Mouse (Mus musculus) MEL (cell line): Measurements from ENCODE around the gene Commd8. TPM values are rescaled to one million over a fixed set of nuclear protein-coding genes. Genes with fewer than 3 reads are reported as not detected.

ENCODE experiments used
- DNase-seq: peaks from one replicate; pipeline ENCODE4 v3.0.0; 2011; ENCODE audit warnings: low read depth, low spot score
- H3K27ac ChIP-seq: 2 replicates; pipeline ENCODE4 v1.5.1; 2012; ENCODE audit warnings: low read depth, mild to moderate bottlenecking, control low read depth, low read length, moderate library complexity; ENCODE audit not compliant: control insufficient read depth
- H3K27me3 ChIP-seq, 2 experiments: fragments of 150-350 bp in 1 of 2; sonication (generic) in 1 of 2; 2 replicates each; pipeline ENCODE4 v1.6.1; 2012; ENCODE audit warnings: low read length in 2 of 2, mild to moderate bottlenecking in 2 of 2, improper control_type of control experiment in 1 of 2, moderate library complexity in 1 of 2; ENCODE audit not compliant: insufficient read depth in 2 of 2, control insufficient read depth in 1 of 2
- H3K36me3 ChIP-seq, 2 experiments: 2 replicates each; pipeline ENCODE4 v1.6.1; 2012 to 2014; ENCODE audit warnings: low read length in 2 of 2, improper control_type of control experiment in 1 of 2, inconsistent platforms in 1 of 2, mild to moderate bottlenecking in 1 of 2; ENCODE audit not compliant: insufficient read depth in 2 of 2, control insufficient read depth in 1 of 2
- H3K4me1 ChIP-seq, 2 experiments: fragments of 150-350 bp in 1 of 2; sonication (generic) in 1 of 2; 2 replicates each; pipeline ENCODE4 v1.6.1; 2012; ENCODE audit warnings: low read length in 2 of 2, improper control_type of control experiment in 1 of 2, mild to moderate bottlenecking in 1 of 2; ENCODE audit not compliant: insufficient read depth in 2 of 2, control insufficient read depth in 1 of 2
- H3K4me3 ChIP-seq, 2 experiments: fragments of 150-350 bp in 1 of 2; sonication (generic) in 1 of 2; 2 replicates each; pipeline ENCODE4 v1.5.1; 2012; ENCODE audit warnings: low read depth in 2 of 2, low read length in 2 of 2, mild to moderate bottlenecking in 2 of 2, moderate library complexity in 2 of 2, control low read depth in 1 of 2, improper control_type of control experiment in 1 of 2; ENCODE audit not compliant: control insufficient read depth in 1 of 2, insufficient read depth in 1 of 2
- H3K79me2 ChIP-seq: 2 replicates; pipeline ENCODE4 v1.6.1; 2012; ENCODE audit warnings: mild to moderate bottlenecking, low read length, moderate library complexity; ENCODE audit not compliant: control insufficient read depth, poor library complexity, insufficient read depth
- H3K9ac ChIP-seq: 2 replicates; pipeline ENCODE4 v1.6.1; 2012; ENCODE audit warnings: low read depth, mild to moderate bottlenecking, control low read depth, low read length, moderate library complexity; ENCODE audit not compliant: control insufficient read depth, poor library complexity, severe bottlenecking
- H3K9me3 ChIP-seq: fragments of 150-350 bp; sonication (generic); replicated peaks from 2 replicates; pipeline ENCODE4 v1.6.1; 2012; ENCODE audit warnings: mild to moderate bottlenecking, low read length, improper control_type of control experiment, moderate library complexity; ENCODE audit not compliant: insufficient read depth
- BHLHE40 ChIP-seq: IDR thresholded peaks from 2 replicates; pipeline ENCODE4 v1.6.1; 2012; ENCODE audit warnings: low read depth, mild to moderate bottlenecking, inconsistent platforms, low read length, improper control_type of control experiment, borderline replicate concordance
- CHD2 ChIP-seq: IDR thresholded peaks from 2 replicates; pipeline ENCODE4 v1.6.1; 2011; ENCODE audit warnings: low read length, improper control_type of control experiment
- E2F4 ChIP-seq: IDR thresholded peaks from 2 replicates; pipeline ENCODE4 v1.6.1; 2011; ENCODE audit warnings: low read depth, low read length, improper control_type of control experiment, borderline replicate concordance
- ETS1 ChIP-seq: IDR thresholded peaks from 2 replicates; pipeline ENCODE4 v1.6.1; 2012; ENCODE audit warnings: low read depth, mild to moderate bottlenecking, inconsistent platforms, low read length, improper control_type of control experiment, moderate library complexity
- GABPA ChIP-seq: IDR thresholded peaks from 2 replicates; pipeline ENCODE4 v1.6.1; 2012; ENCODE audit warnings: low read depth, mild to moderate bottlenecking, inconsistent platforms, low read length, improper control_type of control experiment, moderate library complexity
- GATA1 ChIP-seq: IDR thresholded peaks from 2 replicates; pipeline ENCODE4 v1.6.1; 2011; ENCODE audit warnings: low read depth, low read length, improper control_type of control experiment
- HCFC1 ChIP-seq: IDR thresholded peaks from 2 replicates; pipeline ENCODE4 v1.6.1; 2012; ENCODE audit warnings: low read depth, mild to moderate bottlenecking, inconsistent platforms, low read length, improper control_type of control experiment, moderate library complexity
- JUND ChIP-seq: IDR thresholded peaks from 2 replicates; pipeline ENCODE4 v1.6.1; 2011; ENCODE audit warnings: low read depth, mild to moderate bottlenecking, improper control_type of control experiment, low read length
- MAX ChIP-seq: IDR thresholded peaks from 2 replicates; pipeline ENCODE4 v1.6.1; 2011; ENCODE audit warnings: low read length, improper control_type of control experiment
- MAZ ChIP-seq: IDR thresholded peaks from 2 replicates; pipeline ENCODE4 v1.6.1; 2012; ENCODE audit warnings: low read depth, mild to moderate bottlenecking, inconsistent platforms, low read length, improper control_type of control experiment
- MXI1 ChIP-seq: IDR thresholded peaks from 2 replicates; pipeline ENCODE4 v1.6.1; 2011; ENCODE audit warnings: mild to moderate bottlenecking, low read depth, low read length, improper control_type of control experiment
- MYB ChIP-seq: IDR thresholded peaks from 2 replicates; pipeline ENCODE4 v1.6.1; 2011; ENCODE audit warnings: mild to moderate bottlenecking, low read depth, low read length, improper control_type of control experiment
- MYC ChIP-seq: IDR thresholded peaks from 2 replicates; pipeline ENCODE4 v1.6.1; 2011; ENCODE audit warnings: low read depth, mild to moderate bottlenecking, low read length, improper control_type of control experiment, moderate library complexity
- NELFE ChIP-seq: IDR thresholded peaks from 2 replicates; pipeline ENCODE4 v1.6.1; 2011; ENCODE audit warnings: low read depth, low read length, improper control_type of control experiment
- NRF1 ChIP-seq: IDR thresholded peaks from 2 replicates; pipeline ENCODE4 v1.6.1; 2014; ENCODE audit warnings: low read depth, mild to moderate bottlenecking, inconsistent platforms, low read length, improper control_type of control experiment, moderate library complexity; ENCODE audit not compliant: poor library complexity, insufficient read depth, severe bottlenecking
- POLR2A ChIP-seq, 2 experiments: IDR thresholded peaks; 2 replicates each; pipeline ENCODE4 v1.6.1; 2011 to 2012; ENCODE audit warnings: low read length in 2 of 2, mild to moderate bottlenecking in 2 of 2, control low read depth in 1 of 2, improper control_type of control experiment in 1 of 2, low read depth in 1 of 2, moderate library complexity in 1 of 2; ENCODE audit not compliant: control insufficient read depth in 1 of 2, insufficient read depth in 1 of 2, poor library complexity in 1 of 2
- POLR2AphosphoS2 ChIP-seq: IDR thresholded peaks from 2 replicates; pipeline ENCODE4 v1.6.1; 2011; ENCODE audit warnings: low read length, improper control_type of control experiment
- POLR2AphosphoS5 ChIP-seq: IDR thresholded peaks from 2 replicates; pipeline ENCODE4 v1.6.1; 2012; ENCODE audit warnings: low read depth, borderline replicate concordance, mild to moderate bottlenecking, inconsistent platforms, low read length, moderate library complexity, mixed read lengths
- RAD21 ChIP-seq: IDR thresholded peaks from 2 replicates; pipeline ENCODE4 v1.6.1; 2011; ENCODE audit warnings: mild to moderate bottlenecking, low read depth, low read length, improper control_type of control experiment
- SIN3A ChIP-seq: IDR thresholded peaks from 2 replicates; pipeline ENCODE4 v1.6.1; 2012; ENCODE audit warnings: low read length, improper control_type of control experiment, inconsistent platforms
- TAL1 ChIP-seq: IDR thresholded peaks from 2 replicates; pipeline ENCODE4 v1.6.1; 2012; ENCODE audit warnings: mild to moderate bottlenecking, inconsistent platforms, low read length, moderate library complexity, mixed read lengths
- TBP ChIP-seq: IDR thresholded peaks from 2 replicates; pipeline ENCODE4 v1.8.0; 2011; ENCODE audit warnings: low read depth, low read length, improper control_type of control experiment
- TCF12 ChIP-seq: IDR thresholded peaks from 2 replicates; pipeline ENCODE4 v1.6.1; 2014; ENCODE audit warnings: low read depth, mild to moderate bottlenecking, inconsistent platforms, low read length, improper control_type of control experiment, moderate library complexity
- UBTF ChIP-seq: IDR thresholded peaks from 2 replicates; pipeline ENCODE4 v1.6.1; 2012; ENCODE audit warnings: low read depth, mild to moderate bottlenecking, inconsistent platforms, low read length, improper control_type of control experiment, moderate library complexity, borderline replicate concordance; ENCODE audit not compliant: insufficient read depth
- USF1 ChIP-seq: IDR thresholded peaks from 2 replicates; pipeline ENCODE4 v1.6.1; 2014; ENCODE audit warnings: low read depth, mild to moderate bottlenecking, inconsistent platforms, low read length, improper control_type of control experiment, moderate library complexity
- USF2 ChIP-seq, 2 experiments: IDR thresholded peaks; 2 replicates each; pipeline ENCODE4 v1.6.1; 2011 to 2012; ENCODE audit warnings: improper control_type of control experiment in 2 of 2, low read length in 2 of 2, borderline replicate concordance in 1 of 2, inconsistent platforms in 1 of 2, low read depth in 1 of 2, mild to moderate bottlenecking in 1 of 2; ENCODE audit not compliant: insufficient read depth in 1 of 2
- ZC3H11A ChIP-seq: IDR thresholded peaks from 2 replicates; pipeline ENCODE4 v1.6.1; 2012; ENCODE audit warnings: low read depth, mild to moderate bottlenecking, inconsistent platforms, low read length, improper control_type of control experiment
- ZKSCAN1 ChIP-seq: IDR thresholded peaks from 2 replicates; pipeline ENCODE4 v1.6.1; 2012; ENCODE audit warnings: low read depth, mild to moderate bottlenecking, inconsistent platforms, low read length, improper control_type of control experiment, moderate library complexity
- ZMIZ1 ChIP-seq: IDR thresholded peaks from 2 replicates; pipeline ENCODE4 v1.6.1; 2012; ENCODE audit warnings: low read depth, mild to moderate bottlenecking, inconsistent platforms, low read length, improper control_type of control experiment, moderate library complexity
- ZNF384 ChIP-seq: IDR thresholded peaks from 2 replicates; pipeline ENCODE4 v1.6.1; 2012; ENCODE audit warnings: low read depth, mild to moderate bottlenecking, inconsistent platforms, low read length, improper control_type of control experiment
- polyA plus RNA-seq, 2 experiments: library from polyadenylated mRNA; stranded (reverse) in 1 of 2; unstranded in 1 of 2; fragments of >175 nt in 1 of 2; fragments of >200 nt in 1 of 2; gene quantifications; 2 replicates each; pipeline versions ENCODE4 v1.2.1 to v1.2.4; 2012; ENCODE audit warnings: low replicate concordance in 2 of 2, low read depth in 1 of 2; ENCODE audit not compliant: insufficient read length in 2 of 2, insufficient read depth in 1 of 2, missing spikeins in 1 of 2
- total RNA-seq: library from RNA; depleted of rRNA; stranded (reverse); fragments of 300-350 nt; gene quantifications from 2 replicates; pipeline ENCODE4 v1.2.3, GENCODE M21; 2012

Gene Commd8
- total and polyA plus RNA-seq, 3 experiments = 33.5 to 45.6 TPM; not detected in 1

DNA sequence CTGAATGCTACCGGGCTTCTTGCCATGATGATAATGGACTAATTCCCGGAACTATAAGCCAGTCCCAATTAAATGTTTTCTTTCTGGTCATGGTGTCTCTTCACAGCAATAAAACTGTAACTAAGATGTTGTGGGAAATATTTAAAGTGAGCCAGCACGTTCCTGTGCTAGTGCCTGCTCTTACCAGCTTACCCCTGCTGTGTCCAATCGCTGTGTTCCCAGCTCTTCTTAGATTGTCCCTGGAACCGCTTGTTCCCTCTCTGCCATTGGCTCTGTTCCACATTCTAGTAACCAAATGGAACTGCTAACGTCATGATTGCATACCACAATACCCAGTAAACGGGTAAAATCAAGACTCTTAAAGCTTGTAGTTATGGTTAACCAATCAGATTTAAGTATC is 23.2 kb upstream of the Commd8 start:
- H3K79me2 ChIP-seq = no peaks in the 10 kb centered on the region
- no peak overlapping the region for H3K4me3 ChIP-seq
- TF ChIP-seq MXI1 = no peak
- TF ChIP-seq CHD2 = no peak
- TF ChIP-seq USF1 = no peak
- TF ChIP-seq NELFE = no peak
- no peaks in the 10 kb centered on the region for H3K27me3 ChIP-seq
- H3K4me1 ChIP-seq = peaks cover 2 to 9% of the 10 kb centered on the region in 2 experiments; a peak in 2 of 4 replicates
- DNase-seq = no peak
- no peaks in the 10 kb centered on the region for H3K9me3 ChIP-seq
- H3K36me3 ChIP-seq = peaks cover 0 to 5% of the 10 kb centered on the region in 2 experiments; a peak in 2 of 4 replicates
- H3K9ac ChIP-seq = no peak overlapping the region
- no peak overlapping the region for H3K27ac ChIP-seq

DNA sequence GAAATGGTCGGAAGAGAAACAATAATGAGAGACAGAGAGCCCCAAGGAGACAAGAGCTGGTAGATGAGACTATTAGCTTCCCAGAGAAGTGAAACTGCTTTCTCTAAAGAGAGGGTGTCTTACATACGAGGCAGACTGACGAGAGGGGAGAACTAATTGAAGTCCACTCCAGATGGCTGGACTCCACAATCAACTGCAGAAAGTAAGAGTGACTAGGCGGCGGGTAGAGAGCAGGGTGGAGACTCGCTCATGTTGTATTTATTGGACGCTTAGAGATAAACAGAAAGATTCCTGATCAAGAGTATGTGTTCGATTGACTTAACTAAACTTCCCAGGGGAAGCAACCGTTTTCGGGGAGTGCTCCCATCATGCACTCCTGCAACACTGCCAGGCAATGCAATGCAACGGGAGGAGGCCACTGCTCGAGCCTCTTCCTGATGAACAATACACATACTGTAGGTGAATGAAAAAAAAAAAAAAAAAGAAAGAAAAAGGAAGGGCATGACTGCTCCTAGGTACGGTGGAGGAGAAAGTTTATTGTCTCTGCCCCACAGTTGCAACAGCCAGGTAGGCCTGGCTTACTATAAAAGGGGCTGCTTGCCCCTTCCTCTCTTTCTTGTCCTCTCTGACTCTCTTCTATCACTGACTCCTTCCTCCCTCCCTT is 16.6 kb upstream of the Commd8 start:
- H3K36me3 ChIP-seq = peaks cover 0 to 24% of the 10 kb centered on the region in 2 experiments; a peak in 2 of 4 replicates
- peak overlapping the region; percentile 79 for H3K9ac ChIP-seq
- H3K27me3 ChIP-seq = no peaks in the 10 kb centered on the region
- no peaks in the 10 kb centered on the region; the same call in 1 of the 2 replicates for H3K79me2 ChIP-seq
- DNase-seq = no peak
- peak overlapping the region; percentile 57 to 81 for H3K4me3 ChIP-seq
- no peaks in the 10 kb centered on the region for H3K9me3 ChIP-seq
- peaks cover 18 to 30% of the 10 kb centered on the region in 2 experiments for H3K4me1 ChIP-seq
- peak overlapping the region; percentile 98 for H3K27ac ChIP-seq
- TF ChIP-seq HCFC1 (no peak), BHLHE40 (no peak), USF1 (no peak), RAD21 (no peak), MAX (peak; percentile 40; the same call in 1 of the 2 replicates), SIN3A (0 out of 2 replicates have a peak, but pooled peaks have one; percentile 10), MXI1 (peak; percentile 31), TCF12 (no peak), GATA1 (no peak), USF2 (IDR thresholded peaks at IDR 0.05; ENCODE audit: borderline replicate concordance in 1 of 2, insufficient read depth in 1 of 2, low read depth in 1 of 2, low read length in 2 of 2) (no peak), E2F4 (no peak), NELFE (0 out of 2 replicates have a peak, but pooled peaks have one; percentile 5), MYC (peak; percentile 64), GABPA (no peak), TAL1 (no peak), ZC3H11A (no peak), ZMIZ1 (no peak), NRF1 (no peak), POLR2A (IDR thresholded peaks at IDR 0.05; ENCODE audit: control insufficient read depth in 1 of 2, insufficient read depth in 1 of 2, low read depth in 1 of 2, low read length in 2 of 2, poor library complexity in 1 of 2) (no peak), TBP (no peak), JUND (no peak), ETS1 (peak; percentile 46; the same call in 1 of the 2 replicates), CHD2 (no peak), POLR2AphosphoS2 (no peak), MAZ (no peak), ZKSCAN1 (no peak), MYB (no peak), POLR2AphosphoS5 (no peak), ZNF384 (peak; percentile 80), UBTF (no peak)
